Mouse (Mus musculus) heart, postnatal 0 days (tissue): Measurements from ENCODE around the gene Vps37d. TPM values are rescaled to one million over a fixed set of nuclear protein-coding genes. Genes with fewer than 3 reads are reported as not detected.
"Not testable (repeated sequence)": the region's sequence is repeated elsewhere in the genome, so short reads cannot be mapped to it uniquely, and the experiment has no call there.

Experiments
- ATAC-seq: fragments of 200-750 bp; cut with Nextera tagmentation; 2 replicates; pipeline ENCODE4 v1.8.0; 2017; ENCODE audit warnings: low read depth, moderate number of reproducible peaks, moderate library complexity; ENCODE audit not compliant: insufficient read depth
- DNase-seq: peaks from one replicate; pipeline ENCODE4 v3.0.0-alpha.2; 2016; ENCODE audit warnings: low spot score
- H3K27ac ChIP-seq: fragments of 300-500 bp; sonication (generic); 2 replicates; pipeline ENCODE4 v1.5.1; 2014; ENCODE audit warnings: low read depth, mild to moderate bottlenecking
- H3K27me3 ChIP-seq: fragments of 300-500 bp; sonication (generic); 2 replicates; pipeline ENCODE4 v1.6.1; 2014; ENCODE audit warnings: low read length, mixed read lengths; ENCODE audit not compliant: control insufficient read depth, insufficient read depth
- H3K36me3 ChIP-seq: fragments of 300-500 bp; sonication (generic); replicated peaks from 2 replicates; pipeline ENCODE4 v1.6.1; 2014; ENCODE audit warnings: low read length, mixed read lengths; ENCODE audit not compliant: control insufficient read depth, insufficient read depth
- H3K4me1 ChIP-seq: fragments of 300-500 bp; sonication (generic); 2 replicates; pipeline ENCODE4 v1.6.1; 2014; ENCODE audit warnings: antibody characterized with exemption; ENCODE audit not compliant: control insufficient read depth, insufficient read depth
- H3K4me2 ChIP-seq: fragments of 300-500 bp; sonication (generic); 2 replicates; pipeline ENCODE4 v1.6.1; 2014; ENCODE audit warnings: low read depth, mild to moderate bottlenecking, low read length, moderate library complexity
- H3K4me3 ChIP-seq: fragments of 300-500 bp; sonication (generic); 2 replicates; pipeline ENCODE4 v1.5.1; 2014; ENCODE audit warnings: low read depth, low read length
- H3K9ac ChIP-seq: fragments of 300-500 bp; sonication (generic); replicated peaks from 2 replicates; pipeline ENCODE4 v1.6.1; 2014; ENCODE audit warnings: low read depth, low read length, mixed read lengths
- H3K9me3 ChIP-seq: fragments of 300-500 bp; sonication (generic); replicated peaks from 2 replicates; pipeline ENCODE4 v1.6.1; 2016; ENCODE audit warnings: low read length; ENCODE audit not compliant: control insufficient read depth
- CTCF ChIP-seq: IDR thresholded peaks from 2 replicates; pipeline ENCODE4 v1.5.1; 2016; ENCODE audit warnings: antibody characterized with exemption, control low read depth, low read depth
- EP300 ChIP-seq: IDR thresholded peaks from 2 replicates; pipeline ENCODE4 v1.6.1; 2016; ENCODE audit warnings: antibody characterized with exemption, low read depth
- WGBS: fragments of 180-500 bp; shearing (Covaris S2); extraction: QIAGEN DNeasy Blood & Tissue Kit; methylation state at CpG from one replicate; pipeline ENCODE4 v1.1.7; 2014; 5-methylcytosine and 5-hydroxymethylcytosine counted together
- polyA plus RNA-seq: library from polyadenylated mRNA; unstranded; fragments of >200 nt; fragmentation: Nextera tagmentation; extraction: Ambion mirVana; gene quantifications from 2 replicates; pipeline ENCODE4 v1.2.1, GENCODE M21; 2015
- total RNA-seq: library from RNA; depleted of rRNA; stranded (reverse); fragments of >200 nt; gene quantifications from 2 replicates; pipeline ENCODE4 v1.2.3, GENCODE M21; 2014; ENCODE audit warnings: low replicate concordance

Vps37d gene
- total and polyA plus RNA-seq, 2 experiments from 2014 or later = 1.0 to 5.6 TPM

- Histone ChIP-seq H3K4me2 (peak overlapping the region; percentile 87), H3K27ac (peak overlapping the region; percentile 54), H3K9me3 (no peaks in the 10 kb centered on the region), H3K36me3 (peaks cover 27% of the 10 kb centered on the region), H3K9ac (peak overlapping the region; percentile 80), H3K27me3 (no peaks in the 10 kb centered on the region), H3K4me1 (peaks cover 11% of the 10 kb centered on the region; the same call in 1 of the 2 replicates), H3K4me3 (peak overlapping the region; percentile 75)
- TF ChIP-seq CTCF (no peak), EP300 (no peak; the same call in 1 of the 2 replicates)
- ATAC-seq = peak; percentile 47
- WGBS = under 1% methylated on average over 39 of the region's 40 CpGs
- no peak for DNase-seq
These were observed 13.7 kb downstream of the Vps37d start for GRCm38 (mm10) chr5:135064382-135064766.

DNA sequence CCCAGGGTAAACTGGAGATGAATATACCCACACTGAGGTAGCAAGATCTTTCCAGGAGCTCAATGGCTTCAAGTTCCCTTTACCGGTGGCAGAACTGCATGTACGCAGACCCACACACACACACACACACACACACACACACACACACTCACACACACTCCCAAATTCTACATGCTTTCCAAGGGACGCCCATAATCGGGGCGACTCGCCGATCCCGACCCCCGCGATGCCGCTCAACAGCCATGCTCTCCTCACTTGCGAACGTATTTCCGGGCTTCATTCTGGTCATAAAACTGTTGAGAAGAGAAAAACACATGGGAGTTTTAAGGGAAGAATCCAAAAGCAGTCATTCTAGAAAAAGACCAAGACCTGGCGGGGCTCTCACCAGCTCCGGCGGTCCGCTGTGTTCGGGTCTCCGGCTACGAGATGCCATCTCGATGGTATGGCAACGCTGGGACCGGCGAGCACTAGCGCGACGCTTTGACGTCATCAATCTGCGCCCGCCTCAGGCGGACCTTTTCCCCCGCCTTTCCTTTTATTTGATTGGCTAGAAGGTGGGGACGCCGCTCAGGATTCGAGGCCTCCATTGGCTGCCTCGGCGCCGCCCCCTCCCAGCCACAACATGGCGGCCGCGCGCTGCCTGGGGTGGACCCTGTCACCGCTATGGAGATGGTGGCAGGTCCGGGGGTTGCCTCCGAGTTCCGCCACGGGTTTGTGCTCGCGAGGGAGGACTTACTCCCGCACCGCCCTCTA is 14.3 kb downstream of the Vps37d start, which contains the start of gene Dnajc30:
Dnajc30 (plus strand) TSS at position 574 of the 753 bp plus-strand sequence.
- WGBS = under 1% methylated on average over 47 of the region's 52 CpGs
- Histone ChIP-seq H3K4me3 (peak within 1 kb of the TSS; percentile 75), H3K4me1 (peaks cover 11% of the 10 kb centered on the region; the same call in 1 of the 2 replicates), H3K27me3 (no peaks in the 10 kb centered on the region), H3K9ac (peak within 1 kb of the TSS; percentile 80), H3K9me3 (no peaks in the 10 kb centered on the region), H3K36me3 (peaks cover 33% of the 10 kb centered on the region), H3K4me2 (peak within 1 kb of the TSS; percentile 87), H3K27ac (peak within 1 kb of the TSS; percentile 54)
- ATAC-seq (peak; percentile 98), DNase-seq (peak; percentile 97)
- TF ChIP-seq CTCF (no peak), EP300 (peak; percentile 65; the same call in 1 of the 2 replicates)

DNA sequence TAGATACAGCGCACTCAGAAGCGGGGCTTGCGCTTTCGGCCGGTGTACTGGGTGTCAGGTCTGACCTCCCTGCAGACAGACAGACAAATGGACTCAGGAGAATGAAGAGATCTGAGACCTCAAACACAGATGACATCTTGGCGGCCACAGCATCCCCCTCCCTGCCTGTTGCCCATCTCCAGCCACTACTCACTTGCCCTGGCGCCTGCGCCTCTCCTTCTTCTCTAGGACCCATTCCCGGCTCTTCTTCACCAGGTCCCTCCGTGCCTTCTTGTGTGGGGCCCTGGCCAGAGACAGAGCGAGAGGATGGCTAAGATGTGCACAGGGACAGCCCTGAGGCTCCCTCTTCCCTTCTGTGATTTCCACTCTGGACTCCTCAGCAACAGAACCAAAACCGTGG is 24.7 kb downstream of the Vps37d start:
- Histone ChIP-seq H3K4me1 (no peaks in the 10 kb centered on the region), H3K27me3 (no peaks in the 10 kb centered on the region), H3K4me3 (no peak overlapping the region), H3K9me3 (no peaks in the 10 kb centered on the region), H3K9ac (no peak overlapping the region), H3K27ac (no peak overlapping the region), H3K36me3 (peaks cover 42% of the 10 kb centered on the region), H3K4me2 (no peak overlapping the region)
- WGBS = 61% methylated on average over 12 of the region's 12 CpGs
- DNase-seq (no peak), ATAC-seq (no peak)
- no peak for TF ChIP-seq EP300
- TF ChIP-seq CTCF = no peak

DNA sequence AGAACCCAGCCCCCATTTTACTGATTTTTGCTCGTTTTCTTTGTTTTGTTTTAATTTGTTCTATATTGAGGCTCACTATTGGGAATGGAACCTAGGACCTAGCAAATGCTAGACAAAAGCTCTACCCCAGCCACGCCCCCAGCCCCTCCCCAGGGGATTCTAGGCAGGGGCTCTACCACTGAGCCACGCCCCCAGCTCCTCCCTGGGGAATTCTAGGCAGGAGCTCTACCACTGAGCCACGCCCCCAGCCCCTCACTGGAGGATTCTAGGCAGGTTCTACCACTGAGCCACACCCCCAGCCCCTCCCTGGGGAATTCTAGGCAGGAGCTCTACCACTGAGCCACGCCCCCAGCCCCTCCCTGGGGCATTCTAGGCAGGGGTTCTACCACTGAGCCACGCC is 28.8 kb downstream of the Vps37d start:
- not testable (repeated sequence) for DNase-seq, H3K4me3 ChIP-seq, H3K9ac ChIP-seq, ATAC-seq, H3K27ac ChIP-seq, H3K4me2 ChIP-seq, H3K4me1 ChIP-seq, H3K9me3 ChIP-seq, H3K27me3 ChIP-seq
- peaks cover 25% of the 10 kb centered on the region; the same call in 1 of the 2 replicates for H3K36me3 ChIP-seq
- WGBS = 86% methylated on average over 6 of the region's 6 CpGs

DNA sequence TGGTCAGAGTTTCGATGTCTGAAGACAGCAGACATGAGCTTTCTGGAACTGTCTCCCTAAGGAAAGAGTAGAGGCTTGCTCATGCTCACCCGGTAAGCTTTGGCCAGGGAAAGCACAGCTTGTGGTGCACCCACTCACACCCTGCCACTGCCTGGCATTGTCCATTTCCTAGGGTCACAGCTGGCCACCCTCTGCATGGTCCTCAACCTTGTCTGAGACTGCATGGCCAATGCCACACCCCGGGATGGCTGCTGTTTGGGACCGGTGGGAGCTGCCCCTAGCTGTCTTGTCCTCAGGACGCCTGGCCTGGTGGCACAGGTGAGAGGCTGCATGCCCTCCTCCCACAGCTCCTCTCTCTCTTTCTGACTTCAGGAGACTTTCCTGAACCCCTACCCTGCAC is 29.5 kb downstream of the Vps37d start:
- Histone ChIP-seq H3K9me3 (no peaks in the 10 kb centered on the region), H3K9ac (no peak overlapping the region), H3K4me2 (no peak overlapping the region), H3K27ac (no peak overlapping the region), H3K36me3 (peaks cover 23% of the 10 kb centered on the region; the same call in 1 of the 2 replicates), H3K4me3 (no peak overlapping the region), H3K4me1 (no peaks in the 10 kb centered on the region), H3K27me3 (no peaks in the 10 kb centered on the region)
- WGBS = 96% methylated on average over 5 of the region's 5 CpGs
- no peak for DNase-seq
- ATAC-seq = no peak
- TF ChIP-seq EP300 (no peak), CTCF (no peak)

- WGBS = 87% methylated on average over 3 of the region's 3 CpGs
- Histone ChIP-seq H3K27me3 (no peaks in the 10 kb centered on the region), H3K4me3 (no peak overlapping the region), H3K36me3 (peaks cover 18% of the 10 kb centered on the region; the same call in 1 of the 2 replicates), H3K9ac (no peak overlapping the region), H3K4me1 (0 out of 2 replicates have a peak, but pooled peaks cover 4% of the 10 kb centered on the region), H3K4me2 (no peak overlapping the region), H3K27ac (no peak overlapping the region), H3K9me3 (no peaks in the 10 kb centered on the region)
- no peak for ATAC-seq
- TF ChIP-seq EP300 = no peak
- no peak for TF ChIP-seq CTCF
- DNase-seq = no peak
These were observed 33.5 kb downstream of the Vps37d start for GRCm38 (mm10) chr5:135044575-135044974.
